Mouse (Mus musculus): ENCODE measurements at regions not wholly inside any gene's neighbourhood (a gene's known extent, or its start where the extent isn't known, plus 50 kb on each side); places are given as distances from the start of the nearest gene placed in this dataset.

DNA sequence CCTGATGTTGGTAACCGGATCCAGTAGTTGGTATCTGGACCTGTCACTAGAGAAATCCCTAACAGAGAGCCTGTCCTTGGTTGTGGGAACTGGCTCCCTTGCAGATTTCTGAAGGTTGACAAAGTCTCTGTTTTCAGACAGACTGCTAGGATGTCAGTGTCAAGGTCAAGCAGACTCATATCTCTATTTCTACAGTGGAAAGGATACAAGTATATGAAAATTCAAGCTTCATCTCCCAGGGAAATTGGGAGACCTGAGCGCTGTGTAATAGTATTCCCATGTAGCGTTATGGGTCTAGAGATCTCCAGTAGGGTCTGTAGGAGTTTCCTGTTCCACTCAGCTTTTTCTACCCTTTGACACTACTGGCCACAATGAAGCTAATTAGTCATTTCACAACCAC is 287.4 kb upstream of the Pkdcc start:
- 93% methylated on average over 3 of the region's 3 CpGs for WGBS
- H3K27me3 ChIP-seq = no peaks in the 10 kb centered on the region
- H3K4me2 ChIP-seq (replicated peaks) = no peak overlapping the region
- H3K27ac ChIP-seq (replicated peaks) = no peak overlapping the region
- H3K4me3 ChIP-seq = no peak overlapping the region
- no peak overlapping the region for H3K9ac ChIP-seq (replicated peaks)
- no peaks in the 10 kb centered on the region for H3K36me3 ChIP-seq
- ATAC-seq (replicated peaks) = no peak
- H3K9me3 ChIP-seq = no peaks in the 10 kb centered on the region
- peaks cover 7% of the 10 kb centered on the region; the same call in 1 of the 2 replicates for H3K4me1 ChIP-seq

DNA sequence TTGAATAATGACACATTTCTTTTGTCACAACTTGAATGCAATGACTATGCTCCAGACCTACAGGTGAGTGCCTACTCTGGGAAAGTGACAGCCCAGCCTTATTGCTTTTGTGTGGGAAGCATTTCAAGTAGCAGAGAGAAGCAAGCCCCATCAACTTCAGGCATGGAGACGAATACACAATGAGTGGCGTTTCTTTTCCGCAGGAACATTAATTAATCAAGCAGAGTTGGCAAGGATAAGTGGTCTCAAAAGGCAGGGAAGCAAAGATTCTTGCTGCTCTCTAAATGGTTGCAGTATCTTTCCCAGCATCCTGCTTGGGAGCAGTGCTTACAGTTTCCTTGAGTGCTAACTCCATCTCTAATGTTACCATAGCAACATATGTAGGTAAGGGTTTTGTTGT is 285.6 kb upstream of the Pkdcc start:
- no peak overlapping the region for H3K4me2 ChIP-seq (replicated peaks)
- H3K4me3 ChIP-seq = no peak overlapping the region
- H3K9ac ChIP-seq (replicated peaks) = no peak overlapping the region
- ATAC-seq (replicated peaks) = peak; percentile 78
- no peaks in the 10 kb centered on the region for H3K9me3 ChIP-seq
- peaks cover 7% of the 10 kb centered on the region; the same call in 1 of the 2 replicates for H3K4me1 ChIP-seq
- no peaks in the 10 kb centered on the region for H3K27me3 ChIP-seq
- H3K36me3 ChIP-seq = no peaks in the 10 kb centered on the region
- no peak overlapping the region for H3K27ac ChIP-seq (replicated peaks)
- WGBS = 18% methylated on average over 3 of the region's 3 CpGs

DNA sequence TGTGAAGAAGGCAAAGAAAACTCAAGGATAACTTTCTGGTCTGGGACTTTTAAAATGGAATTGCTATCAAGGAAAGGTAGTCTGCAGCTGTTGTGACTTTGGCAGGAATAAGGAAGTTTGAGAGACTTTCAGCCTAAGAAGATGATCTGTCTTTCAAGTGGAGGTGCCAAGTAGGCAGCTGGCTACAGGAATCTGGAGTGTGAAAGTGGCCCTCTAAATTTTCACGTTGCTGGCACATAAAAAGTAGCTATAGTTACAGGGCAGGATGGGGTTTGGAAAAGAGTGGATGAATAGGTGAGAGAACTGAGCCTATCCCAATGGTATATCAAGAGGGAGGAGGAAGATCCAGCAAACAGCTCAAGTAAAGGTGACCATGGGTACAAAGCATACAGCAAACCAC is 284.4 kb upstream of the Pkdcc start:
- H3K4me3 ChIP-seq = no peak overlapping the region
- peaks cover 7% of the 10 kb centered on the region; the same call in 1 of the 2 replicates for H3K4me1 ChIP-seq
- no peak overlapping the region for H3K27ac ChIP-seq (replicated peaks)
- no peaks in the 10 kb centered on the region for H3K36me3 ChIP-seq
- no peak overlapping the region for H3K9ac ChIP-seq (replicated peaks)
- H3K27me3 ChIP-seq = no peaks in the 10 kb centered on the region
- H3K9me3 ChIP-seq = no peaks in the 10 kb centered on the region
- H3K4me2 ChIP-seq (replicated peaks) = no peak overlapping the region
- ATAC-seq (replicated peaks) = no peak
- WGBS = 45% methylated on average over 1 of the region's 1 CpGs

DNA sequence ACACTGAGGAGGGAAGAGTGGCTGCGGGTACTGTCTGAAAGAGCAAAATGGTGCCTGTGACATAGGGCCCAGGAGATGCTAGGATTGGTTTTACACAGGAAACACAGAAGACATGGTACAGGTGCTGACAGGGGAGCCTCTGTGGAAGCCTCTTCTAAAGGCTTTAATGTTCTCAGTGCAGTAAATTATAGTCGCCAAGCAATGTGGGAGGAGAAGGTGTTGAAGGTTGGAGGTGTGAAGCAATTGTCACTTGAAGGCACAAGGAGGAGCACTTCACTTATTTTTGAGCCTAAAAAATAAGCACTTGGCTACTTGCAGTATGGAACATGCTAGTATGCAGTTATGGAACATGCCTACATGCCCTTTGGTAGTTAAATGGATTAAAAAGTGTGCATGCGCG is 283.6 kb upstream of the Pkdcc start:
- WGBS = 95% methylated on average over 4 of the region's 4 CpGs

DNA sequence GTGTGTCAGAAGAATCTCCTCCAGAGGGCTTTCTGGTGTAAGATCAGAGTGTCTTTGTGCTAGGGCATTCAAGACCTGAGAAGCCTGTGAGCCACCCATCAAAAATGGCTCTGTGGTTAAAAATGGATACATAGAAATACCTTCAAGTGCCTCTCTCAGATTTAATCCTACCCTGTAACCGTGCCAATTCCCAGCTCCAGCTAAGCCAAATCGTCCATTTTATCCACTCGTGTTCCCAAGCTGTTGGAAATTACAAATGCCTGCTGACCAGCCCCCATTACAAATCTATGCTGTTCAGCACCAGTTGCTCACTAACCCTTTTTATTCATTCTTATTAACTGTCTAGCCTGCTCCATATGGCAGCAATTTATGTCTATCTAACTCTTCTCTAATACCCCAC is 278.3 kb upstream of the Pkdcc start:
- H3K27ac ChIP-seq (replicated peaks) = no peak overlapping the region
- H3K4me3 ChIP-seq = no peak overlapping the region
- 41% methylated on average over 3 of the region's 3 CpGs for WGBS
- H3K4me2 ChIP-seq (replicated peaks) = no peak overlapping the region
- no peaks in the 10 kb centered on the region for H3K27me3 ChIP-seq
- H3K4me1 ChIP-seq = no peaks in the 10 kb centered on the region
- no peak for ATAC-seq (replicated peaks)
- no peaks in the 10 kb centered on the region for H3K9me3 ChIP-seq
- no peak overlapping the region for H3K9ac ChIP-seq (replicated peaks)
- H3K36me3 ChIP-seq = no peaks in the 10 kb centered on the region

More for the DNA sequence above, 283.6 kb upstream of the Pkdcc start:
- H3K9ac ChIP-seq (replicated peaks) = no peak overlapping the region
- H3K27ac ChIP-seq (replicated peaks) = no peak overlapping the region
- peaks cover 7% of the 10 kb centered on the region; the same call in 1 of the 2 replicates for H3K4me1 ChIP-seq
- H3K4me2 ChIP-seq (replicated peaks) = no peak overlapping the region
- no peak for ATAC-seq (replicated peaks)
- H3K36me3 ChIP-seq = no peaks in the 10 kb centered on the region
- no peaks in the 10 kb centered on the region for H3K9me3 ChIP-seq
- no peaks in the 10 kb centered on the region for H3K27me3 ChIP-seq
- H3K4me3 ChIP-seq = no peak overlapping the region

DNA sequence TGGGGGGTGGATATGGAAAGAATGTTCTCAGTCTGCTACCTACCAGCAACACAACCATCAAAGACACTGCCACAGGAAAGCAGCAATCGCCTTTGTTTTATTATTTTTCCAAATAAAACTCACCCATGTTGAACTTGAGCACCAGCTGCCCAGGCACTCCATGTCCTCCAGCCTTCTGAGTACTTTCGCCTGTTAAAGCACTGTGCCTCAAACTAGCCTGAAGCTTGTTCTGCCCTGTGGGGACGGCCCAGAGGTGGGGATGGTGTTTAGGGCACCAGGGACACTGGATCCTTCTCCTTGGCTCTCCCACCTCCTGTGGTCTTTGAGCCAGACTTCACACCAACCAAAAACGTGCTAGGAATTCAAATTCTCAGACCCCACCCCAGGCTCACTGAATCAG is 269.0 kb upstream of the Pkdcc start:
- H3K4me3 ChIP-seq = no peak overlapping the region
- no peak for ATAC-seq (replicated peaks)
- H3K9me3 ChIP-seq = no peaks in the 10 kb centered on the region
- H3K9ac ChIP-seq (replicated peaks) = no peak overlapping the region
- no peaks in the 10 kb centered on the region for H3K36me3 ChIP-seq
- WGBS = 71% methylated on average over 4 of the region's 4 CpGs
- no peaks in the 10 kb centered on the region for H3K27me3 ChIP-seq
- no peak overlapping the region for H3K27ac ChIP-seq (replicated peaks)
- H3K4me2 ChIP-seq (replicated peaks) = no peak overlapping the region
- H3K4me1 ChIP-seq = no peaks in the 10 kb centered on the region

DNA sequence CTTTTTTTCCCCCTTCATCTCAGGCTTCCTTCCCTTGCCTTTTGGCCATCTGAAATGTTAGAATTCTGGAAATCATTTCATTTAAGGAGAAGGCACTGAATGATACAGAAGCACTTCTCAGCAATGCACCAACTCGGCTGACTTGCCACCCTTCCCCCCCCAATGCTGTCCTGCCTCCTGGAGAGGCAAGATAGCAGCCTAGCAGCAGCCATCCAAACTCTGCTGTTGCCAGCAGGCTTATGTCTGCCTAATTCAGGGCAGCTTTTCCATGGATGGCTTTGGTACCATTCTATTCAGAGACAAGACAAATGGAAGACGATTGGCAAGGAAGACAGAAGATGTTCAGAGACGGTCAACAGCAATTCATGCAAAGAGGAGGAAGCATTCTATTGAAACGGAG is 265.3 kb upstream of the Pkdcc start:
- no peaks in the 10 kb centered on the region for H3K4me1 ChIP-seq
- H3K4me3 ChIP-seq = no peak overlapping the region
- H3K27ac ChIP-seq (replicated peaks) = no peak overlapping the region
- H3K36me3 ChIP-seq = no peaks in the 10 kb centered on the region
- no peaks in the 10 kb centered on the region for H3K9me3 ChIP-seq
- 30% methylated on average over 4 of the region's 4 CpGs for WGBS
- ATAC-seq (replicated peaks) = no peak
- H3K27me3 ChIP-seq = no peaks in the 10 kb centered on the region
- no peak overlapping the region for H3K9ac ChIP-seq (replicated peaks)
- H3K4me2 ChIP-seq (replicated peaks) = no peak overlapping the region

DNA sequence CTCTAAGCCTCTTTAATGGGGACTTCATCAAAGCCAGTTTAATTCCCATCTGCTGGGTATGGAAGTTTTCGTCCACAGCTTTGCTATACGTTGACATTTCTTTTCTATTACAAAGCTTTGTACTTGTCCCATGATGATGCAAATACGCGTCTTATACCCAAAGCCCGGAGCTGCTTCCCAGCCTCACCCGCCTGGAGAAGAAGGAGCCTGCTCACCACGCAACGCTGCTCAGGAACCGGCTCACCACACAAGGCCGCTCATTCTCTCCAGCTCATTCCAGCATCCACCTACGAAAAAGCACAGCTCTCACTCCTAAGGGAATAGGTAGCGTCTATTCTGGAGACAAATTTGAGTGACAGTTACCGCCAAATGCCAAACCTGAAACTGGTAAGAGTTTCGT is 264.8 kb upstream of the Pkdcc start:
- H3K36me3 ChIP-seq = no peaks in the 10 kb centered on the region
- WGBS = 72% methylated on average over 14 of the region's 14 CpGs
- no peak overlapping the region for H3K4me2 ChIP-seq (replicated peaks)
- no peaks in the 10 kb centered on the region for H3K9me3 ChIP-seq
- H3K27me3 ChIP-seq = no peaks in the 10 kb centered on the region
- no peak overlapping the region for H3K4me3 ChIP-seq
- no peak overlapping the region for H3K27ac ChIP-seq (replicated peaks)
- H3K9ac ChIP-seq (replicated peaks) = no peak overlapping the region
- no peak for ATAC-seq (replicated peaks)
- no peaks in the 10 kb centered on the region for H3K4me1 ChIP-seq

DNA sequence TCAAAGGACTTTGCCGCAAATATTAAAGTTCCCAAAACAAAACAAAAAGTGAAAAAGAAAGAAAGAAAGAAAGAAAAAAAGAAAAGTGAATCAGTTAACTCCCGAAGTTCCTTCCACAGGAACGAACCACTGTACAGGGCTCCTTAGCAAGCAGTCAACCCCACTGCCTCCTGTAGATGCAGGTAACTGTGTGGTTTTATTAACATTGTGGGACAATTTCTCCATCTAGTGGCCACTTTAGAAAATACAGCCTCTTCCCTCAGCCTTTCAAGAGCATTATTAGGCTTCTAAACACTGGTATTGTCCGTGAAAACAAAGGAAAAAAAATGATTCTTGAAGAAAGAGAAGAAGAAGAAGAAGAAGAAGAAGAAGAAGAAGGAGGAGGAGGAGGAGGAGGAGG is 257.7 kb upstream of the Pkdcc start:
- ATAC-seq (replicated peaks) = peak; percentile 85
- Histone ChIP-seq H3K36me3 (no peaks in the 10 kb centered on the region), H3K4me2 (replicated peaks) (no peak overlapping the region), H3K27me3 (no peaks in the 10 kb centered on the region; the same call in 1 of the 2 replicates), H3K9ac (replicated peaks) (no peak overlapping the region), H3K27ac (replicated peaks) (no peak overlapping the region), H3K9me3 (no peaks in the 10 kb centered on the region), H3K4me1 (no peaks in the 10 kb centered on the region), H3K4me3 (no peak overlapping the region)
- 40% methylated on average over 4 of the region's 4 CpGs for WGBS

DNA sequence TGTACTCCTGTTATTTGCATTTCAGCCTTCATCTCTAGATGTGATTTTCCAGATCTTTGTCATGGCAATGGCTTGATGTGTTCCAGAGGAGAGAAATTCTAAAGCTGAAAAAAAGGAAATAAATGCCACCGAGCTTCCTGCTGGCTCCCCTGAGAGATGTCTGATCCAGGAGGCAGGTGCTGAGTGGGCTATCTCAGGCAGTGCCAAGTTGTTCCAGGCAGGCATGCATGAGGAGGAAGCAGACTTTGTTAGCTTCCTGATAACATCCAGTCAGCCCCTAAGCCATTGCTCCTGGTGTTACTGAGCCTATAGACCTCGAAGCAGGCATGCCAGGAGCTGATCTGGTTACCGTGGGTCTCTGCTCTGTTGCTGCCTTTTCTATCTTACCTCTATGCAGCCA is 251.7 kb upstream of the Pkdcc start:
- no peak overlapping the region for H3K9ac ChIP-seq (replicated peaks)
- H3K4me3 ChIP-seq = no peak overlapping the region
- H3K9me3 ChIP-seq = no peaks in the 10 kb centered on the region
- H3K27me3 ChIP-seq = no peaks in the 10 kb centered on the region; the same call in 1 of the 2 replicates
- H3K36me3 ChIP-seq = no peaks in the 10 kb centered on the region
- no peak overlapping the region for H3K4me2 ChIP-seq (replicated peaks)
- no peaks in the 10 kb centered on the region for H3K4me1 ChIP-seq
- H3K27ac ChIP-seq (replicated peaks) = no peak overlapping the region
- ATAC-seq (replicated peaks) = no peak
- WGBS = 80% methylated on average over 3 of the region's 3 CpGs

DNA sequence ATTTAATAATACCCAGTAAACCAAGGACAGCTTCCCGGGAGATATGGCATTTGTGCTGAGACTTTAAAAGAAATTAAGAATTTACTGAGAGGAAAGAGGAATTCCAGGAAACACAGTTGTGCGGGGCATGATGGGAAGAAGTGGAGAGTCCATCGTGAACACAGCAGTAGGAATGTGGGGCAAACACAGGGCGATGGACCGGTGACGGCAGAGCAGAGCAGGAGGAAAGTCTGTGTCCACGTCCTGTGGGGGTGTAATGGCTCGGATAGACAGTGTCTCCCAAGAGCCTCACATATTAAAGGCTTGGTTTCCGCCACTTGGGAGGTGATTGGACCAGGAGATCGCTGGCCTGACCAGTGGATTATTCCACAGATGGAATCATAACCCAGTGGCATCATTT is 215.4 kb upstream of the Pkdcc start:
- H3K4me2 ChIP-seq (replicated peaks) = no peak overlapping the region
- WGBS = 77% methylated on average over 10 of the region's 10 CpGs
- ATAC-seq (replicated peaks) = no peak

DNA sequence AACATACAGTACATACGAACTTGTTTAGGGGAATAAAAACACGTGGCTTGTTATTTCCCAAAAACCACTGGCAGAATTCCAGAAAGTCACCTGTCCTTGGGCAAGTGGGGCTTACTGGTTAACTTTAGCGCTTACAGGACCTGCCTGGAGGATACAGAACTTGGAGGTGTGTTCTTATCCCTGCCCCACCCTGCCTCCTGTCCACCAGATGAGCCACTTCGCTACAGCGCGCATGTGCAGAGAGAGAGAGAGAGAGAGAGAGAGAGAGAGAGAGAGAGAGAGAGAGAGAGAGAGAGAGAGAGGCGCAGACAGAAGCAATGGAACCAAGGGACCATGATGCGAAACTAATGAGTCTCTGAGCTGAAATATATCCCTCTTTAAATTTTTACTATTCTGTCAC is 214.7 kb upstream of the Pkdcc start:
- no peak for ATAC-seq (replicated peaks)
- 74% methylated on average over 8 of the region's 8 CpGs for whole genome bisulfite sequencing

More for the DNA sequence above, 215.4 kb upstream of the Pkdcc start:
- no peak overlapping the region for H3K4me3 ChIP-seq
- no peak overlapping the region for H3K9ac ChIP-seq (replicated peaks)
- H3K4me1 ChIP-seq = no peaks in the 10 kb centered on the region
- no peaks in the 10 kb centered on the region for H3K27me3 ChIP-seq
- no peaks in the 10 kb centered on the region for H3K36me3 ChIP-seq
- no peak overlapping the region for H3K27ac ChIP-seq (replicated peaks)
- no peaks in the 10 kb centered on the region for H3K9me3 ChIP-seq

DNA sequence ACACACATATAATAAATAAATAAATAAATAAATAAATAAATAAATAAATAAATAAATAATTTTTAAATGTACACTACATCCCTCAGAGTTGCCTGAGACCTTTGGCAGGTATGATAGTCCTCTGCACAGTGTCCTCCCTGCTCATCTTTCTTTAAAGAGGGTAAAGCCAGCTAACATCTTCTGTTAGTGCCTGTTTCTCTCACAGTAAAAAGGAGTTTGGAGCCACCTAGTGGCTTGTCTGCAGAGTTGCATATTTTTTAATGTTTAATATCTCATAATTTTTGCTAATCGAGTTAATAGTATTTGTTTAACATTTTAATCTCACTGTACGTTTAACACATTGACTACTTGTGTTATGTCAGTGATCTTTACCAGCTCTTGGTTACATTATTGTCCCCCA is 213.5 kb upstream of the Pkdcc start:
- Histone ChIP-seq H3K27ac (replicated peaks) (no peak overlapping the region), H3K27me3 (no peaks in the 10 kb centered on the region), H3K4me2 (replicated peaks) (no peak overlapping the region), H3K4me3 (no peak overlapping the region), H3K4me1 (no peaks in the 10 kb centered on the region), H3K9me3 (no peaks in the 10 kb centered on the region), H3K36me3 (no peaks in the 10 kb centered on the region), H3K9ac (replicated peaks) (no peak overlapping the region)
- WGBS = 10% methylated on average over 2 of the region's 2 CpGs
- peak; percentile 89 for ATAC-seq (replicated peaks)

More for the DNA sequence above, 214.7 kb upstream of the Pkdcc start:
- Histone ChIP-seq H3K9ac (replicated peaks) (no peak overlapping the region), H3K4me3 (no peak overlapping the region), H3K36me3 (no peaks in the 10 kb centered on the region), H3K27ac (replicated peaks) (no peak overlapping the region), H3K4me1 (no peaks in the 10 kb centered on the region), H3K4me2 (replicated peaks) (no peak overlapping the region), H3K27me3 (no peaks in the 10 kb centered on the region), H3K9me3 (no peaks in the 10 kb centered on the region)

Data from forebrain, embryonic 15.5 days (tissue).